Mouse (Mus musculus): ENCODE data around the gene Rapgef2. TPM values are rescaled to one million over a fixed set of nuclear protein-coding genes. Genes with fewer than 3 reads are reported as not detected.
A peak's percentile ranks its signal among the peaks of the same experiment; 100 is the strongest.

Gene Rapgef2
- polyA plus RNA-seq, 1 experiment from 2014 or later = 2.4 TPM

DNA sequence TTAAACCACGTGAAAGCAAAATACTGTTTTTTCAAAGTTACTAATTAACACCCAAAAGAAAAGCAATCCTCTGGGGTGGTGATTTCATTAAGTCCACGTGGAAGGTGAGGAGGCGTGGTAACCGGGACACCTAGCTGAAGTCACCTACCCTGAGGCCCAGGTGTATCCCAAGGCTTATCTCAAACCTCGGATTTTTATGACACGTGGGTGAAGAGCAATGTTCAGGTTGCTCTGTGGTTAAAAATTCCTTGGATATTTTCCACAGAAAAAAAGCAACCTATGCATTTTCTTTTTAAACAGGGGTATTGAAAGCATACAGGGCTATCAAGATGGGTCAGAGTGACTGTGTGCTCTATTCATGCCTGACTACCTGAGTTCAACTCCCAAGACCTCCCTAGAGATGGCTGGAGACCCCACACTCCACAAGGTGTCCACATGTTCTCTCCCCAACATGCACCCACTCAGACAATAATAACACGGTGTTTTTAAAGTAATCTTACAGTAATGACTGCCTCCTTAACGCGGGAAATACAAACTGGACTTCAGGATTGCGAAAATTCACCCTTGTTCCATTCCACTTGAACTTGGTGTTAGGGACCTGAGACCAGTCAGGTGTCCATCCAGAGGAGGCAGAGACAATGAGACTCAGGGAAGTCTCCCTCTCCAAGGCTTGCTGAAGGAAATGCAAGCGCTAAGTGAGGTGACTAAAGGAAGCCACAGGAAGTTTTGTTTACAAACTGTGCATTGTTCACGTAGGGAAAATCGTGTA is 63.9 kb downstream of the Rapgef2 start:
- ATAC-seq (ENCODE audit: low FRiP score, low TSS enrichment) = 0 out of 2 replicates have a peak, but pooled peaks have one; percentile 45
- Histone ChIP-seq H3K9me3 (ENCODE audit: control insufficient read depth, low read length) (no peaks in the 10 kb centered on the region), H3K4me1 (replicated peaks; ENCODE audit: control insufficient read depth, insufficient read depth) (0 out of 2 replicates have a peak, but pooled peaks cover 2% of the 10 kb centered on the region), H3K4me2 (replicated peaks; ENCODE audit: low read depth) (no peak overlapping the region), H3K27ac (replicated peaks) (no peak overlapping the region), H3K27me3 (ENCODE audit: control insufficient read depth, insufficient read depth, low read length) (no peaks in the 10 kb centered on the region), H3K9ac (ENCODE audit: low read length) (no peak overlapping the region), H3K4me3 (ENCODE audit: low read depth, low read length) (no peak overlapping the region), H3K36me3 (ENCODE audit: control insufficient read depth, insufficient read depth, low read length) (no peaks in the 10 kb centered on the region; the same call in 1 of the 2 replicates)
- TF ChIP-seq CTCF (IDR thresholded peaks at IDR 0.05; ENCODE audit: low read depth) (no peak), EP300 (optimal IDR thresholded peaks at IDR 0.05) (no peak)
- peak; percentile 35 for DNase-seq (ENCODE audit: low spot score)
- WGBS = 41% methylated on average over 13 of the region's 13 CpGs

DNA sequence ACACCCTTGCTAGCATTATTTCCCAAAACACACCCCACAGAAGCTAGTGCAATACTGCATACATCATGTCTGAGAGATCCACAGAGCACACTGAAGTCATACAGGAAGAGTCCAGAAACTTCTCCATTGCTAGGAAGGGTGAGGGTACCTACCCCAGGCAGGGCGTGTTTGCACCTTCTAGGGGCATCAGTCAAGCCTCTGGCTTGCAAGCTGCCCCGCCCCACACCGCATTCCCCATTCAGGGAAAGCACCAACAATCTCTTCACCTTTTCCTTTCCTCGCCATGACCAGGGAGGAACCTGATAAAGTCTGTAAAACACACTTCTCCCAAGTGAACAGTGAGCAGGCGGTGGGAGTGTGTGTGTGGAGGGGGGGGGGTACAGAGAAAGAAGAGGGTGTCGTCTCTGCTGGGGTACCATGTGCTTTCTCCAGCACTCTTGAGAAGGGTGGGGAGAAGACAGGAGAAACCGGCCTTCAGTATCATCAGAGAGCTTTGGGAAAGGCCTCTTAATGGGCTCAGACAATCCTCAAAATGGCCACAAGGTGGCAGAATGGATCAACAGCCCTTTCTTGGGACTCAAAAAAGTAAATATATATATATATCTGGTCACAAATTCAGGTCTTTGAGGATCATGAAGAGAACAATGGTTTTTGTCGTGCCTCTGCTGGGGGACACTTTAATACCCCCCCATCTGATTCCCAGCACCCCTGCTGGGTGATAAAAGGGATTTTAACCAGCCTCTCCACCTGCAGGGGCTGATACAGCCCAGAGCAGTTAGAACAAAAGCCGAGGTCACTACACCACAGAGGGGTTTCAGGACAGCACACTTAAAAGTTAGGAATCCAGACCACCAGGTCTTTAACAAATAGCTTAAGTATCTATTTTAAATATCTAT is 64.8 kb downstream of the Rapgef2 start:
- Histone ChIP-seq H3K27ac (replicated peaks) (no peak overlapping the region), H3K27me3 (ENCODE audit: control insufficient read depth, insufficient read depth, low read length) (no peaks in the 10 kb centered on the region), H3K4me3 (ENCODE audit: low read depth, low read length) (no peak overlapping the region), H3K4me2 (replicated peaks; ENCODE audit: low read depth) (no peak overlapping the region), H3K36me3 (ENCODE audit: control insufficient read depth, insufficient read depth, low read length) (no peaks in the 10 kb centered on the region; the same call in 1 of the 2 replicates), H3K9me3 (ENCODE audit: control insufficient read depth, low read length) (no peaks in the 10 kb centered on the region), H3K4me1 (replicated peaks; ENCODE audit: control insufficient read depth, insufficient read depth) (0 out of 2 replicates have a peak, but pooled peaks cover 2% of the 10 kb centered on the region), H3K9ac (ENCODE audit: low read length) (no peak overlapping the region)
- peak; percentile 54 for DNase-seq (ENCODE audit: low spot score)
- peak; percentile 52 for ATAC-seq (ENCODE audit: low FRiP score, low TSS enrichment)
- TF ChIP-seq CTCF (IDR thresholded peaks at IDR 0.05; ENCODE audit: low read depth) (peak; percentile 85), EP300 (optimal IDR thresholded peaks at IDR 0.05) (no peak)
- 49% methylated on average over 9 of the region's 9 CpGs for WGBS

DNA sequence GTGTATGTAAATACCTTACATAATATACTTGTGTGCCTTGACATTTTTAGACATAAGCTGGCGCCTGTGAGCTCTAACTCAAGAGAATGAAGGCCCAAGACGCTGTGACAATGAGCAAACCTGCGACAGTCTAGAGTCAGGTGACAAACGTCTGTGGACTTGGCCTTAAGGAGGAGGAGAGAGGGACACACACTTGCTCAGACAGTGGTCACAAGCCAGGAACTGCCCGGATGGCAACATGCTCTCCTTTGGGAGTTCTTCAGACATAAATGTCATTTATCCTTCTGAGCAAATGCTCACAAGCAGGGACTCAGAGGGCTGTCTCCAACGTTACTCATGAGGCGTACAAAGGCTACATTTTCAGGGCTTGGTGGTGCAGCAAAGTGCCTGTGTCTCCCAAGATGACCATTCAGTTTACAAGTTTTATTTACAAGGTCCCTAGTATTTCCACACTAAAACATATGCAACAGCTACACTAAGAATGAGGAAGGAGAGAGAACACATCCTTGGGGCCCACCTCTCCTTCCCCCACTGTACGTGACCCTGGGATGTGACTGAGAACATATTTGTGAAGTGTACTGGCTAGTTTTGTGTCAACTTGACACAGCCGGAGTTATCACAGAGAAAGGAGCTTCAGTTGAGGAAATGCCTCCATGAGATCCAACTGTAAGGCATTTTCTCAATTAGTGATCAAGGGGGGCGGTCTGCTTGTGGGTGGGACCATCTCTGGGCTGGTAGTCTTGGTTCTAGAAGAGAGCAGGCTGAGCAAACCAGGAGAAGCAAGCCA is 67.0 kb downstream of the Rapgef2 start:
- DNase-seq (ENCODE audit: low spot score) (peak; percentile 20), ATAC-seq (ENCODE audit: low FRiP score, low TSS enrichment) (no peak)
- Histone ChIP-seq H3K4me2 (replicated peaks; ENCODE audit: low read depth) (no peak overlapping the region), H3K27me3 (ENCODE audit: control insufficient read depth, insufficient read depth, low read length) (no peaks in the 10 kb centered on the region), H3K4me3 (ENCODE audit: low read depth, low read length) (no peak overlapping the region), H3K4me1 (replicated peaks; ENCODE audit: control insufficient read depth, insufficient read depth) (0 out of 2 replicates have a peak, but pooled peaks cover 2% of the 10 kb centered on the region), H3K27ac (replicated peaks) (peak overlapping the region; percentile 65), H3K9ac (ENCODE audit: low read length) (no peak overlapping the region), H3K9me3 (ENCODE audit: control insufficient read depth, low read length) (no peaks in the 10 kb centered on the region), H3K36me3 (ENCODE audit: control insufficient read depth, insufficient read depth, low read length) (no peaks in the 10 kb centered on the region; the same call in 1 of the 2 replicates)
- TF ChIP-seq EP300 (optimal IDR thresholded peaks at IDR 0.05) = no peak
- no peak for TF ChIP-seq CTCF (IDR thresholded peaks at IDR 0.05; ENCODE audit: low read depth)
- 50% methylated on average over 10 of the region's 10 CpGs for WGBS

DNA sequence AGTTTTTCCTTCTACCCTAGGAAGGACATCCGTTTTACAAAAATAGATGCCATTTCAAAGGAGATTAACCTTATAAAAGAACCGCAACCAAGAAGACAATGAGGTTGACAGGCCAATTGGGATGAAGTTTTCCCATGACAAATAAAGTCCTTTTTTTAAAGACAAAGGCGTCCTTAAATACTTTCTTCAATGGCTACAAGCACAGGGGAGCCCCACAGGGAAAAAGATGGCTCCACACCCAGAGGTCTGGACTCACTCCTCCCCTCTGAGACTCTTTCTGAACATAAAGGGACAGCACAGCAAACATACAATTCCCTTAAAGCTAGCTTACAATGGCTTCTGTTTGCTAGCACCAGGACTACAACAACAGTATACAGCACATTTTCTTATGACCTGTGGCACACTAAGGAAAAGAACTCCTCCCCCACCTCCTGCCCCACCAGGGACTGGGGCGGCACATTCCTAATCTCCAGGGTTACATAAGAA is 67.7 kb downstream of the Rapgef2 start:
- Histone ChIP-seq H3K4me3 (ENCODE audit: low read depth, low read length) (no peak overlapping the region), H3K9ac (ENCODE audit: low read length) (no peak overlapping the region), H3K9me3 (ENCODE audit: control insufficient read depth, low read length) (no peaks in the 10 kb centered on the region), H3K27me3 (ENCODE audit: control insufficient read depth, insufficient read depth, low read length) (no peaks in the 10 kb centered on the region), H3K36me3 (ENCODE audit: control insufficient read depth, insufficient read depth, low read length) (no peaks in the 10 kb centered on the region), H3K27ac (replicated peaks) (no peak overlapping the region), H3K4me2 (replicated peaks; ENCODE audit: low read depth) (no peak overlapping the region), H3K4me1 (replicated peaks; ENCODE audit: control insufficient read depth, insufficient read depth) (0 out of 2 replicates have a peak, but pooled peaks cover 2% of the 10 kb centered on the region)
- ATAC-seq (ENCODE audit: low FRiP score, low TSS enrichment) (peak; percentile 73), DNase-seq (ENCODE audit: low spot score) (peak; percentile 41)
- 46% methylated on average over 4 of the region's 4 CpGs for WGBS
- TF ChIP-seq CTCF (IDR thresholded peaks at IDR 0.05; ENCODE audit: low read depth) = no peak
- TF ChIP-seq EP300 (optimal IDR thresholded peaks at IDR 0.05) = no peak

DNA sequence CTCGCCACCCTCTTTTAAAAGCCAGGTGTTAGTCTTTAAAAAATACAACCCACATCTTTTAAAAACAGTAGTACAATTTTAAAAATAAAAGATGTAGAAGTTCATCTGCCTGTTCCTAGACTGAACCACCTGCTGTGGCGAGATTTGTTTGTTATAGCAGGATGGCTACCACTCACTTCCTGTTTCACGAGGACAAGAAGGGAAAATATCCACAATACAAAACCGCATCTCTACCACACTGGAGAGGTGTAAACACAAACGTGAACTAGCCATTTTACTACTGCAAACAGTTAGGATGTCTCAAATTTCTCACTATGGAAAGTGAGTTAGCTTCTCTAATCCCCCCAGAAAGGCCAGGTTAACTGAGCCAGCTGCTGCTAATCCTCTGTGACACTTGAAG is 76.1 kb downstream of the Rapgef2 start:
- DNase-seq (ENCODE audit: low spot score) = no peak
- no peak overlapping the region for H3K4me3 ChIP-seq (ENCODE audit: low read depth, low read length)
- H3K4me2 ChIP-seq (replicated peaks; ENCODE audit: low read depth) = no peak overlapping the region
- H3K9me3 ChIP-seq (ENCODE audit: control insufficient read depth, low read length) = no peaks in the 10 kb centered on the region
- WGBS = 48% methylated on average over 5 of the region's 5 CpGs
- H3K27me3 ChIP-seq (ENCODE audit: control insufficient read depth, insufficient read depth, low read length) = no peaks in the 10 kb centered on the region
- H3K4me1 ChIP-seq (replicated peaks; ENCODE audit: control insufficient read depth, insufficient read depth) = no peaks in the 10 kb centered on the region
- no peaks in the 10 kb centered on the region for H3K36me3 ChIP-seq (ENCODE audit: control insufficient read depth, insufficient read depth, low read length)
- H3K9ac ChIP-seq (ENCODE audit: low read length) = no peak overlapping the region
- no peak for TF ChIP-seq EP300 (optimal IDR thresholded peaks at IDR 0.05)
- TF ChIP-seq CTCF (IDR thresholded peaks at IDR 0.05; ENCODE audit: low read depth) = no peak
- ATAC-seq (ENCODE audit: low FRiP score, low TSS enrichment) = no peak
- no peak overlapping the region for H3K27ac ChIP-seq (replicated peaks)

All from stomach, postnatal 0 days (tissue).